Mouse (Mus musculus): ENCODE results near the gene Kat14.

The Kat14 gene

GRCm38 (mm10) chr2:144452364-144453008 lies 83.7 kb downstream of the Kat14 start:
- DNase-seq (ENCODE audit: low spot score): peak; percentile 71
